Mouse (Mus musculus) embryonic facial prominence, embryonic 10.5 days (tissue): ENCODE measurements around the gene Mark4. TPM values are rescaled to one million over a fixed set of nuclear protein-coding genes. Genes with fewer than 3 reads are reported as not detected.

ENCODE experiments used
- DNase-seq: peaks from one replicate; pipeline ENCODE4 v3.0.0-alpha.2; 2017; ENCODE audit warnings: low spot score
- H3K27ac ChIP-seq: fragments of 300-500 bp; sonication (generic); replicated peaks from 2 replicates; pipeline ENCODE4 v1.5.1; 2016; ENCODE audit warnings: mild to moderate bottlenecking
- H3K27me3 ChIP-seq: fragments of 300-500 bp; sonication (generic); replicated peaks from 2 replicates; pipeline ENCODE4 v1.6.1; 2016; ENCODE audit warnings: low read depth, mild to moderate bottlenecking; ENCODE audit not compliant: poor library complexity, severe bottlenecking
- H3K36me3 ChIP-seq: fragments of 300-500 bp; sonication (generic); replicated peaks from 2 replicates; pipeline ENCODE4 v1.6.1; 2016; ENCODE audit warnings: mild to moderate bottlenecking, moderate library complexity
- H3K4me1 ChIP-seq: fragments of 300-500 bp; sonication (generic); 2 replicates; pipeline ENCODE4 v1.6.1; 2016
- H3K4me3 ChIP-seq: fragments of 300-500 bp; sonication (generic); 2 replicates; pipeline ENCODE4 v1.5.1; 2016; ENCODE audit warnings: mild to moderate bottlenecking, moderate library complexity
- H3K9me3 ChIP-seq: fragments of 300-500 bp; sonication (generic); 2 replicates; pipeline ENCODE4 v1.6.1; 2016; ENCODE audit warnings: mild to moderate bottlenecking
- WGBS: fragments of 180-500 bp; shearing (Covaris S2); methylation state at CpG from one replicate; pipeline ENCODE4 v1.1.7; 2016; 5-methylcytosine and 5-hydroxymethylcytosine counted together
- polyA plus RNA-seq: library from polyadenylated mRNA; unstranded; fragments of >200 nt; fragmentation: Nextera tagmentation; extraction: Ambion mirVana; gene quantifications from 2 replicates; pipeline ENCODE4 v1.2.1, GENCODE M21; 2016

Mark4 gene
- polyA plus RNA-seq, 1 experiment from 2014 or later: 7.1 TPM

GRCm38 (mm10) chr7:19455186-19455585, 3.4 kb downstream of the Mark4 start:
- H3K4me3 ChIP-seq: no peak overlapping the region
- no peak overlapping the region for H3K27ac ChIP-seq
- peaks cover 30% of the 10 kb centered on the region for H3K4me1 ChIP-seq
- H3K9me3 ChIP-seq: no peaks in the 10 kb centered on the region; the same call in 1 of the 2 replicates
- H3K36me3 ChIP-seq: peaks cover 63% of the 10 kb centered on the region
- no peaks in the 10 kb centered on the region for H3K27me3 ChIP-seq
- WGBS: 90% methylated on average over 4 of the region's 4 CpGs
- DNase-seq: no peak

- Histone ChIP-seq H3K9me3 (no peaks in the 10 kb centered on the region; the same call in 1 of the 2 replicates), H3K36me3 (peaks cover 94% of the 10 kb centered on the region), H3K4me1 (no peaks in the 10 kb centered on the region), H3K4me3 (no peak overlapping the region), H3K27ac (no peak overlapping the region), H3K27me3 (no peaks in the 10 kb centered on the region)
- WGBS: 89% methylated on average over 12 of the region's 12 CpGs
- no peak for DNase-seq
Measured at GRCm38 (mm10) chr7:19449165-19449564, 9.5 kb downstream of the Mark4 start.

- H3K9me3 ChIP-seq: no peaks in the 10 kb centered on the region; the same call in 1 of the 2 replicates
Measured at GRCm38 (mm10) chr7:19447689-19448088, 10.9 kb downstream of the Mark4 start.

GRCm38 (mm10) chr7:19444801-19445200, 13.8 kb downstream of the Mark4 start:
- no peaks in the 10 kb centered on the region for H3K4me1 ChIP-seq
- no peaks in the 10 kb centered on the region for H3K27me3 ChIP-seq
- H3K9me3 ChIP-seq: no peaks in the 10 kb centered on the region
- DNase-seq: no peak
- H3K27ac ChIP-seq: no peak overlapping the region
- peaks cover 96% of the 10 kb centered on the region for H3K36me3 ChIP-seq
- 87% methylated on average over 12 of the region's 12 CpGs for WGBS
- no peak overlapping the region for H3K4me3 ChIP-seq

More at GRCm38 (mm10) chr7:19447689-19448088, 10.9 kb downstream of the Mark4 start:
- Histone ChIP-seq H3K27ac (no peak overlapping the region), H3K27me3 (no peaks in the 10 kb centered on the region), H3K4me1 (no peaks in the 10 kb centered on the region), H3K4me3 (no peak overlapping the region), H3K36me3 (peaks cover 95% of the 10 kb centered on the region)
- DNase-seq: no peak
- 91% methylated on average over 16 of the region's 16 CpGs for WGBS

GRCm38 (mm10) chr7:19443344-19443743, 15.3 kb downstream of the Mark4 start:
- 41% methylated on average over 3 of the region's 3 CpGs for WGBS
- H3K4me3 ChIP-seq: no peak overlapping the region
- no peaks in the 10 kb centered on the region for H3K9me3 ChIP-seq
- H3K27ac ChIP-seq: no peak overlapping the region
- peaks cover 94% of the 10 kb centered on the region for H3K36me3 ChIP-seq
- H3K4me1 ChIP-seq: no peaks in the 10 kb centered on the region
- H3K27me3 ChIP-seq: no peaks in the 10 kb centered on the region
- peak; percentile 82 for DNase-seq

- 90% methylated on average over 9 of the region's 9 CpGs for WGBS
Measured at GRCm38 (mm10) chr7:19441448-19442091, 17.1 kb downstream of the Mark4 start.

GRCm38 (mm10) chr7:19437048-19437447, 21.6 kb downstream of the Mark4 start:
- Histone ChIP-seq H3K27ac (no peak overlapping the region), H3K4me3 (no peak overlapping the region), H3K9me3 (peaks cover 13% of the 10 kb centered on the region), H3K27me3 (no peaks in the 10 kb centered on the region), H3K36me3 (peaks cover 98% of the 10 kb centered on the region), H3K4me1 (no peaks in the 10 kb centered on the region)
- 79% methylated on average over 9 of the region's 9 CpGs for whole genome bisulfite sequencing
- DNase-seq: no peak

More at GRCm38 (mm10) chr7:19441448-19442091, 17.1 kb downstream of the Mark4 start:
- Histone ChIP-seq H3K4me3 (no peak overlapping the region), H3K4me1 (no peaks in the 10 kb centered on the region), H3K9me3 (no peaks in the 10 kb centered on the region), H3K27me3 (no peaks in the 10 kb centered on the region), H3K27ac (no peak overlapping the region), H3K36me3 (peaks cover 94% of the 10 kb centered on the region)
- DNase-seq: no peak

GRCm38 (mm10) chr7:19436276-19436675, 22.3 kb downstream of the Mark4 start:
- no peaks in the 10 kb centered on the region for H3K4me1 ChIP-seq
- no peak for DNase-seq
- no peak overlapping the region for H3K27ac ChIP-seq
- peaks cover 13% of the 10 kb centered on the region for H3K9me3 ChIP-seq
- H3K27me3 ChIP-seq: no peaks in the 10 kb centered on the region
- no peak overlapping the region for H3K4me3 ChIP-seq
- 93% methylated on average over 2 of the region's 2 CpGs for WGBS
- peaks cover 98% of the 10 kb centered on the region for H3K36me3 ChIP-seq

- 95% methylated on average over 2 of the region's 2 CpGs for WGBS
- H3K9me3 ChIP-seq: peaks cover 13% of the 10 kb centered on the region
- H3K36me3 ChIP-seq: peaks cover 100% of the 10 kb centered on the region
- no peak overlapping the region for H3K4me3 ChIP-seq
- H3K27me3 ChIP-seq: no peaks in the 10 kb centered on the region
- DNase-seq: no peak
- no peak overlapping the region for H3K27ac ChIP-seq
- no peaks in the 10 kb centered on the region for H3K4me1 ChIP-seq
Measured at GRCm38 (mm10) chr7:19432475-19432874, 26.1 kb downstream of the Mark4 start.

- DNase-seq: no peak
- Histone ChIP-seq H3K27me3 (no peaks in the 10 kb centered on the region), H3K9me3 (peaks cover 13% of the 10 kb centered on the region), H3K36me3 (peaks cover 100% of the 10 kb centered on the region), H3K4me1 (no peaks in the 10 kb centered on the region), H3K27ac (no peak overlapping the region), H3K4me3 (no peak overlapping the region)
- WGBS: 93% methylated on average over 6 of the region's 6 CpGs
Measured at GRCm38 (mm10) chr7:19430402-19430801, 28.2 kb downstream of the Mark4 start.

- DNase-seq: no peak
- Histone ChIP-seq H3K27me3 (no peaks in the 10 kb centered on the region), H3K36me3 (peaks cover 100% of the 10 kb centered on the region), H3K9me3 (peaks cover 13% of the 10 kb centered on the region), H3K4me1 (no peaks in the 10 kb centered on the region), H3K4me3 (no peak overlapping the region), H3K27ac (no peak overlapping the region)
- 76% methylated on average over 8 of the region's 8 CpGs for WGBS
Measured at GRCm38 (mm10) chr7:19429726-19430125, 28.9 kb downstream of the Mark4 start.

- Histone ChIP-seq H3K9me3 (peaks cover 10% of the 10 kb centered on the region), H3K4me1 (no peaks in the 10 kb centered on the region), H3K36me3 (peaks cover 85% of the 10 kb centered on the region), H3K27ac (no peak overlapping the region), H3K27me3 (peaks cover under 1% of the 10 kb centered on the region), H3K4me3 (no peak overlapping the region)
- no peak for DNase-seq
- WGBS: 69% methylated on average over 15 of the region's 15 CpGs
Measured at GRCm38 (mm10) chr7:19427999-19428650, 30.5 kb downstream of the Mark4 start.

GRCm38 (mm10) chr7:19426888-19427287, 31.7 kb downstream of the Mark4 start:
- Histone ChIP-seq H3K4me3 (no peak overlapping the region), H3K36me3 (peaks cover 72% of the 10 kb centered on the region), H3K9me3 (no peaks in the 10 kb centered on the region), H3K27ac (no peak overlapping the region), H3K27me3 (peaks cover 12% of the 10 kb centered on the region), H3K4me1 (no peaks in the 10 kb centered on the region)
- no peak for DNase-seq
- 89% methylated on average over 6 of the region's 6 CpGs for WGBS
